8 mouse cellular contexts compared by ENCODE assay signal in genomic region chr4:44083945-44084344, GRCm38 (mm10). TPM values are rescaled to one million over a fixed set of nuclear protein-coding genes. Genes with fewer than 3 reads are reported as not detected.
DNase-seq lines count a peak whose midpoint lies in the region; ATAC-seq and TF ChIP-seq lines count a peak whose summit lies in the region.

Gene Gne (minus strand): TSS chr4:44084177.

- DNase-seq in adrenal gland, adult 18-20 months (ENCODE audit: low spot score in 2 of 2) = no peak
- DNase-seq in adrenal gland, adult (ENCODE audit: inconsistent age in 2 of 2, low spot score in 1 of 2) = no peak
- DNase-seq in heart, adult 9 months (ENCODE audit: low spot score in 2 of 2) = peak; percentile 17 to 54
- peak; percentile 44 for DNase-seq in kidney, adult 9 months
- no peak for DNase-seq in thymus, postnatal 4 days

- ATAC-seq in liver, embryonic 15.5 days (ENCODE audit: insufficient read depth) = no peak
- ATAC-seq in neural tube, embryonic 14.5 days (ENCODE audit: low read depth) = no peak

- WGBS in bone marrow, adult 2 months = under 1% methylated on average over 11 of the region's 11 CpGs
- WGBS in liver, embryonic 15.5 days (ENCODE audit: insufficient replicate concordance) = 4% methylated on average over 11 of the region's 11 CpGs
- 13% methylated on average over 11 of the region's 11 CpGs for WGBS in neural tube, embryonic 14.5 days

- TF ChIP-seq CTCF in bone marrow, adult 2 months (IDR thresholded peaks at IDR 0.05; ENCODE audit: control insufficient read depth, insufficient read depth, low read length) = no peak

- H3K4me1 ChIP-seq in bone marrow, adult 2 months (ENCODE audit: control insufficient read depth, insufficient read depth, low read length) = no peaks in the 10 kb centered on the region; the same call in 1 of the 2 replicates
- H3K4me1 ChIP-seq in liver, embryonic 15.5 days (replicated peaks) = 0 out of 2 replicates have a peak, but pooled peaks cover 5% of the 10 kb centered on the region
- H3K4me1 ChIP-seq in neural tube, embryonic 14.5 days (ENCODE audit: control insufficient read depth, insufficient read depth, low read length) = no peaks in the 10 kb centered on the region

- no peak within 1 kb of the TSS for H3K27ac ChIP-seq in bone marrow, adult 2 months (ENCODE audit: control insufficient read depth, insufficient read depth, low read depth, low read length, poor library complexity)
- no peak within 1 kb of the TSS for H3K27ac ChIP-seq in liver, embryonic 15.5 days (replicated peaks)
- H3K27ac ChIP-seq in neural tube, embryonic 14.5 days (ENCODE audit: low read depth, low read length) = no peak within 1 kb of the TSS

- H3K9ac ChIP-seq in liver, embryonic 15.5 days = no peak within 1 kb of the TSS
- no peak within 1 kb of the TSS for H3K9ac ChIP-seq in neural tube, embryonic 14.5 days (replicated peaks; ENCODE audit: low read depth, low read length)

- no peaks in the 10 kb centered on the region for H3K9me3 ChIP-seq in liver, embryonic 15.5 days (replicated peaks)
- no peaks in the 10 kb centered on the region for H3K9me3 ChIP-seq in neural tube, embryonic 14.5 days (ENCODE audit: control insufficient read depth, low read length)

- H3K36me3 ChIP-seq in liver, embryonic 15.5 days (replicated peaks) = no peaks in the 10 kb centered on the region
- no peaks in the 10 kb centered on the region for H3K36me3 ChIP-seq in neural tube, embryonic 14.5 days (ENCODE audit: control insufficient read depth, insufficient read depth, low read length)

- peaks cover 46% of the 10 kb centered on the region for H3K27me3 ChIP-seq in liver, embryonic 15.5 days
- H3K27me3 ChIP-seq in neural tube, embryonic 14.5 days (ENCODE audit: control insufficient read depth, insufficient read depth, low read length) = no peaks in the 10 kb centered on the region

- H3K4me3 ChIP-seq in bone marrow, adult 2 months (replicated peaks; ENCODE audit: control insufficient read depth, low read depth, low read length) = no peak within 1 kb of the TSS
- H3K4me3 ChIP-seq in liver, embryonic 15.5 days (replicated peaks) = no peak within 1 kb of the TSS
- H3K4me3 ChIP-seq in neural tube, embryonic 14.5 days (ENCODE audit: low read depth, low read length) = no peak within 1 kb of the TSS

- no peak for TF ChIP-seq POLR2A in bone marrow, adult 2 months (IDR thresholded peaks at IDR 0.05; ENCODE audit: borderline replicate concordance, control insufficient read depth, low read depth, low read length)

- H3K4me2 ChIP-seq in liver, embryonic 15.5 days = peak within 1 kb of the TSS; percentile 21
- H3K4me2 ChIP-seq in neural tube, embryonic 14.5 days (ENCODE audit: low read depth, low read length) = no peak within 1 kb of the TSS

RNA-seq across cellular contexts. Expression of gene Gne, which starts in this region (rescaled TPM):
- total RNA-seq in adrenal gland, adult 18-20 months (2021) = 10 to 100 TPM; 30.1 to 35.3 TPM
- 8.1 and 13.6 TPM in 2 replicates for polyA plus RNA-seq in bone marrow, adult 2 months (2011; ENCODE audit: insufficient read depth, insufficient read length, low replicate concordance, missing spikeins)
- polyA plus RNA-seq in liver, embryonic 15.5 days (2015; fragmentation: Nextera tagmentation; extraction: Ambion mirVana) = 30.8 and 31.7 TPM in 2 replicates
- polyA plus RNA-seq in neural tube, embryonic 14.5 days (2014; fragmentation: Nextera tagmentation; extraction: Ambion mirVana) = 27.0 and 31.8 TPM in 2 replicates

Comparison
In these comparisons a context has a peak if more than half of its experiments do, and no peak if none do; other contexts are left out.
1. DNase-seq: peak in heart, adult 9 months (2 of 2) and kidney, adult 9 months (single experiment); none in adrenal gland, adult 18-20 months (0 of 2), adrenal gland, adult (0 of 2) and thymus, postnatal 4 days (single experiment).